Mouse (Mus musculus) splenic B cell, adult 2 months (primary cell): ENCODE results near the gene Hsd3b4.
"Not testable (repeated sequence)": the region's sequence is repeated elsewhere in the genome, so short reads cannot be mapped to it uniquely, and the experiment has no call there.

Experiments
- DNase-seq: peaks from one replicate; pipeline ENCODE4 v3.0.0-alpha.2; 2011; ENCODE audit warnings: low read depth, low spot score
- H3K27me3 ChIP-seq: 2 replicates; pipeline ENCODE4 v1.6.1; 2012; ENCODE audit warnings: mild to moderate bottlenecking, low read length, moderate library complexity, mixed read lengths; ENCODE audit not compliant: control insufficient read depth, poor library complexity, insufficient read depth, severe bottlenecking
- H3K36me3 ChIP-seq: 2 replicates; pipeline ENCODE4 v1.6.1; 2012; ENCODE audit warnings: mild to moderate bottlenecking, low read length, moderate library complexity, mixed read lengths; ENCODE audit not compliant: control insufficient read depth, poor library complexity, insufficient read depth, severe bottlenecking

Hsd3b4 gene

DNA sequence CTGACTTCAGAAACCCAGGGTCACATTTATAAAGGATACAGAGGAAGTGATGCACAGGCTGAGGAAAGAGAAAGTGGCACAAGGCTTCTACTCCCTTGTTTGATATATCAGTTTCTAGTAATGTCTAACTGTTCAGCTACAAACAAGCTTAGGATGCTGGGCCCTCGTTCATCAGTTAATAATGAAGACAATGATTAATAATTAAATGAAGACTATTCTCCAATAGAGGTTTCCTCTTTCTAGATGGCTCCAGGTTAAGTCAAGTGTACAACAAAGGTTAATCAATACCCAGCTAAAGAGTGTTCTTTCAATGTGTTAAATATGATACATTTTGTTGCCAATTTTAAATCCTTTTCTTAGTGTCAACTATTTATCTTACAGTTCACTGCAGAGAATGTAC is at the start of gene Hsd3b4:
Gene Hsd3b4, minus strand, starts transcription at position 101 of the 400 bp plus-strand sequence.
- not testable (repeated sequence) for DNase-seq, H3K36me3 ChIP-seq, H3K27me3 ChIP-seq

DNA sequence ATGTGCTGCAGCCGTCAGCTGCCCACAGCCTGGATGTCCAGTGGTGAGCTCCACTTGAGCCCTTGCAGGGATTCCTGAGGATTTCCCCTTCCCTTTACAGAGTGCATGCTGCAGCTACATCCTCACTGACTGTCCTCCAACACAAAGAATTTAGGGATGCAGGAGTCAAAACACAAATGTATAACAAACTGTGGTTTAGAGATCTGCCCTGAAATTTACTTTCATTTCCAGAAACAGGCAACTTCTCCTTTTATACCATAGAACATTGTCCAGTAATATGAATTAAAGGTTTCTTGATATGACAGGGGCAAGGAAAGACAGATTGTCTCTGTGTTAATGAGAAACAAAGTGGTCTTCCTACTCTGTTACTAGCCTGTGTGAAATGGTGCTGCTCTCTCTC is 40.5 kb upstream of the Hsd3b4 start:
- DNase-seq, H3K27me3 ChIP-seq, H3K36me3 ChIP-seq: not testable (repeated sequence)

GRCm38 (mm10) chr3:98550215-98550614 is 39.9 kb upstream of the Hsd3b4 start:
- not testable (repeated sequence) for H3K27me3 ChIP-seq, DNase-seq, H3K36me3 ChIP-seq

DNA sequence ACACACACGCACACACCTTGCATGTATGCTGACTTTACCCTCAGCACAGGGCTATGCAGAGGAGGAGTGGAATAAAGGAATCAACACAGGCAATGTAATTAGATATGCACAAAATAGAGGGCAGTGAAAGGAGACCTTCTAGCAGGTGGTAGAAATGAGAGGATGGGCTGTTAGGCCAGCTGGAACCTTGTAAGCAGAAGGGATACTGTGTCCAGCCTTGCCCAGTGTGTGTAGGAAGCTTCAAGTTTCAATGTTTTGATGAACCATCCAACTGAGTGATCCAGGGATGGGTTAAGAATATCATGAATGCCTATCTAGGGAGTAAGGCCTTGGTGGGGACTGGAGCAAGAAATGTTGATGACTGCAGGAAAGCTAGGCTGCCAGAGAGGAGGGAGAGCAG is 38.2 kb upstream of the Hsd3b4 start:
- not testable (repeated sequence) for H3K36me3 ChIP-seq, DNase-seq, H3K27me3 ChIP-seq

- DNase-seq, H3K27me3 ChIP-seq, H3K36me3 ChIP-seq: not testable (repeated sequence)
Measured at GRCm38 (mm10) chr3:98547641-98548040, 37.3 kb upstream of the Hsd3b4 start.

GRCm38 (mm10) chr3:98524978-98525377 is 14.7 kb upstream of the Hsd3b4 start:
- not testable (repeated sequence) for DNase-seq, H3K36me3 ChIP-seq

DNA sequence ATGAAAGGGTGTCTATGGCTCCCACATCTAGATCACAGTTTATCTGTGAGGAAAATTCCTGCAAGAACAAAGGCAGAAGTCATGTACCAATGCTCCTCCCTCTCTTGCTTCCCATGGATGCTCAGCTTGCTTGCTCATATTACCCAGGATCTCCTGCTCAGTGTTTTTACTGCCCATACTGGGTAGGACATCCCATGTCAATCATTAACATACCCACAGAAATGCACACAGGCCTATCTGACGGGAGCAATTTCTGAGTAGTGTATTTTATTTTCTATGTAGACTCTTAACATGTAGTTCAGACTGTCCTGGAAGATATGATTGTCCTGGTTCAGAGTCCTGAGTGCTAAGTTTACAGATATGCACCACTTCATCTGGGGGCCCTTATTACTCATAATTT is 14.2 kb upstream of the Hsd3b4 start:
- H3K27me3 ChIP-seq, DNase-seq, H3K36me3 ChIP-seq: not testable (repeated sequence)

More at GRCm38 (mm10) chr3:98524978-98525377, 14.7 kb upstream of the Hsd3b4 start:
- not testable (repeated sequence) for H3K27me3 ChIP-seq

DNA sequence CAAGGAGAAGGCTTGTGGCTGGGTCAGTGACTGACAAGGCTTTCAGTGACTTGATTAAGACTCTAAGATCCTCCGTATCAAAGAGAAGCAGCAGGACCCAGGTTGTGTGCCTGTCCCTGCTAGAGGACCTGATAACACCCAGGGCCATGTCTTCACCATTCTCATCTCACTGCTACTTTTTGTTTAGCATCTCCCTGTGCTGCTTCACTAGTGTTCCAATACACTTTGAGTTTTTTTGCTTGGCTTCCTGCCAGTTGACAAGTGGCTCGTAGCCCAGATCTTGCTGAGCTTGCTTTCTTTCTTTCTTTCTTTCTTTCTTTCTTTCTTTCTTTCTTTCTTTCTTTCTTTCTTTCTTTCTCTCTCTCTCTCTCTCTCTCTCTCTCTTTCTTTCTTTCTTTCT is 12.5 kb upstream of the Hsd3b4 start:
- DNase-seq, H3K27me3 ChIP-seq: not testable (repeated sequence)

GRCm38 (mm10) chr3:98507229-98507628 is 3.1 kb downstream of the Hsd3b4 start:
- not testable (repeated sequence) for H3K27me3 ChIP-seq, DNase-seq, H3K36me3 ChIP-seq

More for the DNA sequence above, 12.5 kb upstream of the Hsd3b4 start:
- not testable (repeated sequence) for H3K36me3 ChIP-seq

GRCm38 (mm10) chr3:98497401-98497800 is 12.9 kb downstream of the Hsd3b4 start:
- not testable (repeated sequence) for H3K36me3 ChIP-seq, H3K27me3 ChIP-seq, DNase-seq

GRCm38 (mm10) chr3:98496762-98497161 is 13.6 kb downstream of the Hsd3b4 start:
- not testable (repeated sequence) for DNase-seq, H3K36me3 ChIP-seq

GRCm38 (mm10) chr3:98495055-98495454 is 15.3 kb downstream of the Hsd3b4 start:
- DNase-seq, H3K27me3 ChIP-seq, H3K36me3 ChIP-seq: not testable (repeated sequence)

More at GRCm38 (mm10) chr3:98496762-98497161, 13.6 kb downstream of the Hsd3b4 start:
- not testable (repeated sequence) for H3K27me3 ChIP-seq

GRCm38 (mm10) chr3:98494184-98494583 is 16.1 kb downstream of the Hsd3b4 start:
- H3K36me3 ChIP-seq, DNase-seq, H3K27me3 ChIP-seq: not testable (repeated sequence)

DNA sequence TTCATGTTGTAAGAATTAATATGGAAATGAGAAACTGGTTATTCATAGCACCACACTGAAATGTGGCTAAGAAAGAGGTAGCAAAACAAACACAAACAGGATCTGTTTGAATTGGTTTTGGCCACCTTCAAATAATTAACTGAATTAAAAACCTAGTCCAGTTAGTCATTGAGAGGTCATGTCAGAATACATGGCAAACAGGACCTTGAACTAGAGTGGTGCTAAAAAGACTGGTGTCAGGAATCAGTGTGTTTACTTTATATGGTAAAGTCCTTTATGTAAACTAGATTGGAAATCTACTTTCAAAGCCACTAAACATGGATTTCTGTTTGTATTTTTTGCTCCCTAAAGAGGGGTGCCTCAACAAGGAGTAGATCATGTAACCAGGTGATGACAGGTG is 38.8 kb downstream of the Hsd3b4 start:
- DNase-seq, H3K36me3 ChIP-seq, H3K27me3 ChIP-seq: not testable (repeated sequence)

- H3K27me3 ChIP-seq, DNase-seq, H3K36me3 ChIP-seq: not testable (repeated sequence)
Measured at GRCm38 (mm10) chr3:98471057-98471456, 39.3 kb downstream of the Hsd3b4 start.

DNA sequence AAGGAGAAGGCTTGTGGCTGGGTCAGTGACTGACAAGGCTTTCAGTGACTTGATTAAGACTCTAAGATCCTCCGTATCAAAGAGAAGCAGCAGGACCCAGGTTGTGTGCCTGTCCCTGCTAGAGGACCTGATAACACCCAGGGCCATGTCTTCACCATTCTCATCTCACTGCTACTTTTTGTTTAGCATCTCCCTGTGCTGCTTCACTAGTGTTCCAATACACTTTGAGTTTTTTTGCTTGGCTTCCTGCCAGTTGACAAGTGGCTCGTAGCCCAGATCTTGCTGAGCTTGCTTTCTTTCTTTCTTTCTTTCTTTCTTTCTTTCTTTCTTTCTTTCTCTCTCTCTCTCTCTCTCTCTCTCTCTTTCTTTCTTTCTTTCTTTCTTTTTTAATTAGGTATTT is 41.0 kb downstream of the Hsd3b4 start:
- not testable (repeated sequence) for H3K27me3 ChIP-seq, H3K36me3 ChIP-seq, DNase-seq
